Mouse (Mus musculus) mouse embryonic stem cell (cell line): Measurements from ENCODE around the gene Tab3.

Source experiments
- in situ Hi-C, 2 experiments: fragments of 300-500 bp; cut with MboI; formaldehyde crosslinking; loops; 1 replicate in 1 of 2; 3 replicates in 1 of 2; pipeline ENCODE4 v1.14.3; 2019 to 2020; ENCODE audit warnings: low sequenced_read_pairs in 2 of 2, low pct_unique_long_range_greater_than_20kb in 1 of 2, mixed read lengths in 1 of 2; ENCODE audit not compliant: unreplicated experiment in 1 of 2

The Tab3 gene

GRCm38 (mm10) chrX:85573532-85574181 is at the start of gene Tab3:
Gene Tab3, plus strand, starts transcription at chrX:85574022.
- in situ Hi-C loops = no loop called here

DNA sequence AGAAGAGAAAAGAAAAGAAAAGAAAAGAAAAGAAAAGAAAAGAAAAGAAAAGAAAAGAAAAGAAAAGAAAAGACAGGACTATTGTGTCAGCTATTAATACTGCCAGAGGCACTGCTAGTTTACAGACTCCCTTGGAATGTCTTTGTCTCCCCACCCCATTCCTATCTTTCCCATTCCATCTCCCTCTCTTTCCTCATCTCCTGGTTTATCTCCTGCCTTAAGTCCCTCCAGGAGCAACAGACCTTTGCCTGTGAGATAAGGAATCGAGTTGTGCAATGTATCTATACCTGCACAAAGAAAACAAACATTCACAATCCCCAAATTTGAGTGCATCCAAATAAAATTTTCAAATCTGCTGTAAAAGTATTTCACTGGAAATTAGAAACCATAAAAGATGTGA is 48.3 kb upstream of the Tab3 start:
- in situ Hi-C loops = no loop called here

- in situ Hi-C loops = no loop called here
Observed at GRCm38 (mm10) chrX:85526263-85527019, 47.4 kb upstream of the Tab3 start.

DNA sequence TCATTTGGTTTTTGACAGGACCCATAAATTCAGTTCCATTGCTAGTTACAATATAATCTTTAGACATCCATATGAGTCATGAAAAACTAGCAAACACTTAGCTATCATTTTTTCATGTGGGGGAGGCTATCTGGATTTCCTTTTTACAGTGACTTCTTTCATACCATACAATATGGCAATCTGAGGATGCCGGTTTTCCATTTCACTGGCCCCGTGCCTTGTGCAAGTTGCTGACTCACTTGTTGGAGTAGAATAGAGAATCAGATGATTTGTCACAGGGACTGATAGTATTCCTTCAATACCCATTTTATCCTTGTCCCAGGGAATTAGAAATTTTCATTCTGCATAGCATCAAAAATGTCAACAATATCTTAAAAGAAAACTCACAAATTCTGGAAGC is 14.9 kb upstream of the Tab3 start:
- in situ Hi-C loops = no loop called here

DNA sequence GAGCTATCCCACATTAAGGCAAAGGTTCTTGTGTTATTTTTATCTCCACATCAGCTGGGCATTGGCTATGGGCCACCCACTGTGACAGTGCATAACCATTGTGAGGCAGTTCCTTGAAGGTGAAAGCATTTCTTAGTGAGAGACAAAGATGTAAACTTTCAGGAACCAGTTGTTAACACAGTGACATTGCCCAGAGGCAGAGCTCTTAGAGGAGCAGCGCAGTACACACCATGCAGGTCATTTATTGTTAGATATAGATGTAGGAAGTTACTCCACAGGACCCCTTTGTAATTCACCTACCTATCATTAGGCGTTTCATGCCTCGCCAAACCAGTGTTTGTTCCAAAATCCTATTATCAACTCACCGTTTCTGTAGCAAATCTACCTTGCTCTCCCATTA is 7.6 kb upstream of the Tab3 start:
- in situ Hi-C loops = no loop called here

GRCm38 (mm10) chrX:85574182-85574541 is 340 bp downstream of the Tab3 start:
- in situ Hi-C loops = no loop called here

DNA sequence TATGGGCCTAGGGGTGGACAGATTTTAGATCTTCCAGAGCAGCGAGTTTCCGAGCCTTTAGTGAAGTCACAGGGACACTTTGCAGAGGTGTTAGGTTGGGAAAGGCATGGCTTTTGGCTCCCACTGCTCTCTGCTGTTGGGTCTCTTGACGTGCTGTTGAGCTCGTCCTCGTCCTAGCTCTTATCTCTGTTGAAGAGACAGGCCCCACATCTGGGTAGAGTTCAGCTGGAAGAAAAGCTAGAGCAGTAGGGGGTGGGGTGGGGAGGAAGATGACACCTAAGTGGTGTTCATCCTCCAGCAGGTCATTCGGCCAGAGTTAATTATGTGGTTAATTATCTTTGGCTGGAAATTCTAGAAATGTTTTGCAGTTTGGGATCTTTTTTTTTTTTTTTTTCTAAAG is 2.5 kb downstream of the Tab3 start:
- in situ Hi-C loops = no loop called here

- in situ Hi-C loops = no loop called here
Observed at GRCm38 (mm10) chrX:85580768-85581167, 6.9 kb downstream of the Tab3 start.

GRCm38 (mm10) chrX:85582517-85582916 is 8.7 kb downstream of the Tab3 start:
- in situ Hi-C loops = no loop called here

- in situ Hi-C loops = no loop called here
Observed at GRCm38 (mm10) chrX:85585575-85585974, 11.8 kb downstream of the Tab3 start.

GRCm38 (mm10) chrX:85614701-85615100 is 40.9 kb downstream of the Tab3 start:
- in situ Hi-C loops = no loop called here

GRCm38 (mm10) chrX:85646204-85646777 is 72.5 kb downstream of the Tab3 start:
- in situ Hi-C loops = loop anchor here in 1 of 2 experiments (5.0 kb wide), 1 partner anchor 149 kb away; no protein-coding TSS in a partner anchor

DNA sequence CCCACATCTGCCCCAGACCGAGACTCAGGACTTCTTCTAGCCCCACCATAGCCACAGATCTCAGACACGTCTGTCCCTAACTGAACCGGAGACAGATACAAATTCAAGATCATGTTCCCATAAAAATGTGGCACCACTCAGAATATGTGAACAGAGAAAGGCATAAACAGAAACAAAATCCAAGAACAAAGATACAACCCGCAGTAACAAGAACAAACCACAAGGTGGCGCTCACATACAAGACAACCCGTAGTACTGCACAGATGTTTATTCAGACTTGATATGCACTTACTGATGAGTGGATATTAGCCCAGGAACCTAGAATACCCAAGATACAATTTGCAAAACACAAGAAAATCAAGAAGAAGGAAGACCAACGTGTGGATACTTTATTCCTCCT is 103.0 kb downstream of the Tab3 start:
- in situ Hi-C loops = loop anchor here (5.0 to 10.0 kb wide), 2 partner anchors 238 to 240 kb away; no protein-coding TSS in a partner anchor

GRCm38 (mm10) chrX:85682125-85682524 is 108.3 kb downstream of the Tab3 start:
- in situ Hi-C loops = no loop called here

DNA sequence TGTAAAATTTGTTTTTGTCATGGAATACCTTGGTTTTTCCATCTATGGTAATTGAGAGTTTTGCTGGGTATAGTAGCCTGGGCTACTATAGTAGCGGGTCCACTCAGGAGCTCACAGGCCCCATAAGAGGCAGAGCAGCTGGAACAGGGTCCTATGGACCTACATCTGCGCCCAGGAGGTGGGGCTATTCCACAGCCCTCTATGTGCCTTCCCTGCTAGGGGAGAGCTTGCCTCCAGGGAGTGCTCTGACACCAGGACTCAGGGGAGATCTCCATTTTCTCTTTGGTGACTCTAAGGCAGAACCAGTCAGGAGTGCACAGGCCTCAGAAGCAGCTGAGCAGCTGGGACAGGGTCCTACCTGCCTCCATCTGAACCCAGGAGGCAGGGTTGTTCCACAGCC is 109.9 kb downstream of the Tab3 start:
- in situ Hi-C loops = no loop called here
